Mouse (Mus musculus) hindbrain, embryonic 10.5 days (tissue): ENCODE data around the gene Itga1. TPM values are rescaled to one million over a fixed set of nuclear protein-coding genes. Genes with fewer than 3 reads are reported as not detected.

Experiments used
- DNase-seq: peaks from one replicate; pipeline ENCODE4 v3.0.0-alpha.2; 2017; ENCODE audit warnings: low spot score
- H3K27ac ChIP-seq: fragments of 300-500 bp; sonication (generic); 2 replicates; pipeline ENCODE4 v1.5.1; 2016; ENCODE audit warnings: mild to moderate bottlenecking, moderate library complexity
- H3K27me3 ChIP-seq: fragments of 300-500 bp; sonication (generic); 2 replicates; pipeline ENCODE4 v1.6.1; 2016; ENCODE audit warnings: mild to moderate bottlenecking; ENCODE audit not compliant: poor library complexity, insufficient read depth, severe bottlenecking
- H3K36me3 ChIP-seq: fragments of 300-500 bp; sonication (generic); 2 replicates; pipeline ENCODE4 v1.6.1; 2016; ENCODE audit warnings: mild to moderate bottlenecking, moderate library complexity
- H3K4me1 ChIP-seq: fragments of 300-500 bp; sonication (generic); replicated peaks from 2 replicates; pipeline ENCODE4 v1.6.1; 2016; ENCODE audit warnings: mild to moderate bottlenecking
- H3K4me3 ChIP-seq: fragments of 300-500 bp; sonication (generic); 2 replicates; pipeline ENCODE4 v1.5.1; 2016; ENCODE audit warnings: mild to moderate bottlenecking, moderate library complexity
- H3K9me3 ChIP-seq: fragments of 300-500 bp; sonication (generic); 2 replicates; pipeline ENCODE4 v1.6.1; 2016; ENCODE audit warnings: mild to moderate bottlenecking, moderate library complexity
- WGBS: fragments of 180-500 bp; shearing (Covaris S2); methylation state at CpG from one replicate; pipeline ENCODE4 v1.1.7; 2016; 5-methylcytosine and 5-hydroxymethylcytosine counted together
- polyA plus RNA-seq: library from polyadenylated mRNA; unstranded; fragments of >200 nt; fragmentation: Nextera tagmentation; extraction: Ambion mirVana; gene quantifications from 2 replicates; pipeline ENCODE4 v1.2.1, GENCODE M21; 2016

Itga1 gene
- polyA plus RNA-seq, 1 experiment from 2014 or later: 4.4 TPM

DNA sequence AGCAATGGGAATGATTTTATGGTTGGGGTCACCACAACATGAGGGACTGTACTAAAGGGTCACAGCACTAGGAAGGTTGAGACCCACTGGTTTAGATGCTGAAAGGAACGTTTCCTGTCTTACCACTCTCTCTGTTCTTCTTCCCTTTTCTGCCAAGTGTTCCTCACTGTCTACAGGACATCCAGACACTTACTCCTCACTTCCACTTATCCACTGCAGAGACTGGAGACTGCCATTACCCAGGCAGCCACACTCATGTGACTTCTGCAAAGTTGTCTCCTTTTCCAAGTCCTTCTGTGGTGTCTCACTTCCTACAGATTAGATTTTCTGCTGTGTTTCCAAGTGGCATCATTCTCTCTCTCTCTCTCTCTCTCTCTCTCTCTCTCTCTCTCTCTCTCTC lies 177.0 kb downstream of the Itga1 start:
- Histone ChIP-seq H3K4me3 (no peak overlapping the region), H3K4me1 (peaks cover 23% of the 10 kb centered on the region), H3K27me3 (peaks cover 24% of the 10 kb centered on the region), H3K27ac (peak overlapping the region; percentile 35; the same call in 1 of the 2 replicates), H3K9me3 (0 out of 2 replicates have a peak, but pooled peaks cover 4% of the 10 kb centered on the region), H3K36me3 (no peaks in the 10 kb centered on the region)
- 74% methylated on average over 1 of the region's 1 CpGs for WGBS
- no peak for DNase-seq

DNA sequence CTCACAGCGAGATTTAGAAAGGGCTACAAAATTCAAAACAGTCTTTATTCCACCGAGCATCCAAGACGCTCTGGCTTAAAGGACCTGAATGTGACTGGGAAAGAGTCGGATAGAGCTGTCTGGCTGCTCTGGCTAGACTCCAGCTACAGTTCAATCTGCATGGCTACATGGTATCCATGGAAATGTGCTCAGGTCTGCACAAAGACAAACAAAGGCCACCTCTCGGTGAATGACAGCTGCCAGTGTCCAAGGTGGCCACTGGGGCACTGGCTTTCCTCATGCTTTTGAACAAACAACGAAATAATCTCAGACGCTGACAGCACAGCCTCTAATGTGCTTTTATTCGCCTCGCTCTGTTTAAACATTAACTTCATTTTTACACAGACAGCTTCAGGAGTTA lies 178.4 kb downstream of the Itga1 start:
- H3K4me3 ChIP-seq: peak overlapping the region; percentile 9; the same call in 1 of the 2 replicates
- 26% methylated on average over 9 of the region's 9 CpGs for WGBS
- DNase-seq: peak; percentile 69
- H3K36me3 ChIP-seq: no peaks in the 10 kb centered on the region
- H3K27me3 ChIP-seq: peaks cover 16% of the 10 kb centered on the region
- H3K27ac ChIP-seq: peak overlapping the region; percentile 77
- peaks cover 23% of the 10 kb centered on the region for H3K4me1 ChIP-seq
- H3K9me3 ChIP-seq: 0 out of 2 replicates have a peak, but pooled peaks cover 5% of the 10 kb centered on the region

DNA sequence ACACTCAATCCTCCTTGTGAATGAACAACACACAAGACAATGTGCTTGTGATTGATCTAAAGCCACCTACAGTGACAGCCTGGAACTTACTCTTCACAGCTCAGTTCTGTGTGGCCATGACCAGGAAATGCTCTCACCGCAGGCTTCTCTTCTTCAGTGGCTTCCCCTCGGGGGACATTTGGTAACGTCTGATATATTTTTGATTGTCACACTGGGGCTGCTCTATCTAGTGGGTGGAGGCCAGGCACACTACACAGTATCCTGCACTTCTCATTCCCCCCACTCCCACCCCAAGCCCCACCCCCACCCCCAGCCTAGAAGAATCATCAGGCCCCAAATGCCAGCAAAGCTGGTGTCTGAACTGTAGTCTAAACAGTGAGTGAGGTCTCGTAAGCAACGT lies 186.0 kb downstream of the Itga1 start:
- no peak for DNase-seq
- 72% methylated on average over 5 of the region's 5 CpGs for WGBS
- H3K9me3 ChIP-seq: 0 out of 2 replicates have a peak, but pooled peaks cover 5% of the 10 kb centered on the region
- no peaks in the 10 kb centered on the region for H3K27me3 ChIP-seq
- H3K4me1 ChIP-seq: no peaks in the 10 kb centered on the region
- H3K36me3 ChIP-seq: no peaks in the 10 kb centered on the region
- H3K4me3 ChIP-seq: no peak overlapping the region
- no peak overlapping the region for H3K27ac ChIP-seq

DNA sequence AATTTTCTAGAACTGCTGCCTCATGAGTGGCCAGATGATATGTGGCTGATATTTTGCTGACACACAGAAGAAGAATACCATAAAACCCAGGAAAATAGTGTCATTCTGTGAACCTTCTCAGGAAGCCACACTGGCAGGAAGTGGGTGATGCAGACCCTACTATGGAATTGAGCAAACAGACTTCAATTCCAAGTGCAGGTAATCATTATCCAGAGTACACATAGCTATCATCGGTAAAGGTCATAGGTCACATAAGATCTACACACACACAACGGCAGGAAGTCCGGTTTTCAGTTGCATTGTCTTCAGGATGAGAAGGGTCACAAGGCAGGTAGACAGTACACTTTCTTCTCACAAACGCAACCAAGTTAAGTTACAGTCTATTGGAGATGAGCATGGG lies 186.8 kb downstream of the Itga1 start:
- WGBS: 85% methylated on average over 4 of the region's 4 CpGs

DNA sequence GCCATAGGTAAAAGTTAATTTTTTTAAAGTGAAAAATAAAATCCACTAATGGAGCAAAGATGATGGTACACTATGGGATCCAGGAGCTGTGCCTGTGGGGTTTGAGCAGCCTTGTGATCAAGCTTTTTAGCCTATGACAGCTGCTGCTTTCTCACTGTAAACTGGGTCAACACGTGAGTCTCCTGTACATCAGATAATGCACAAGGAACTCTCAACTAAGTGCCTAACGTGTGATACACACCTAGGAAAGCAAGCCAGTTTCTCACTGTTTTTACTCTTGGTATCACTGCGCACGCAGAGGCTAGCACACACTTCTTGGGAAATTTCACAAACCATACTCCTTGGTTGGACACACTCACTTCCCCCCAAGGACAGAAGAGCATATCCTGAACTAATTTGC lies 187.2 kb downstream of the Itga1 start:
- Histone ChIP-seq H3K27me3 (no peaks in the 10 kb centered on the region), H3K4me3 (no peak overlapping the region), H3K4me1 (peaks cover 4% of the 10 kb centered on the region; the same call in 1 of the 2 replicates), H3K27ac (no peak overlapping the region), H3K36me3 (no peaks in the 10 kb centered on the region), H3K9me3 (no peaks in the 10 kb centered on the region)
- WGBS: 92% methylated on average over 4 of the region's 4 CpGs
- DNase-seq: no peak

More for the DNA sequence above, 186.8 kb downstream of the Itga1 start:
- Histone ChIP-seq H3K4me1 (peaks cover 2% of the 10 kb centered on the region; the same call in 1 of the 2 replicates), H3K36me3 (no peaks in the 10 kb centered on the region), H3K27me3 (no peaks in the 10 kb centered on the region), H3K27ac (no peak overlapping the region), H3K9me3 (0 out of 2 replicates have a peak, but pooled peaks cover 3% of the 10 kb centered on the region), H3K4me3 (no peak overlapping the region)
- no peak for DNase-seq

DNA sequence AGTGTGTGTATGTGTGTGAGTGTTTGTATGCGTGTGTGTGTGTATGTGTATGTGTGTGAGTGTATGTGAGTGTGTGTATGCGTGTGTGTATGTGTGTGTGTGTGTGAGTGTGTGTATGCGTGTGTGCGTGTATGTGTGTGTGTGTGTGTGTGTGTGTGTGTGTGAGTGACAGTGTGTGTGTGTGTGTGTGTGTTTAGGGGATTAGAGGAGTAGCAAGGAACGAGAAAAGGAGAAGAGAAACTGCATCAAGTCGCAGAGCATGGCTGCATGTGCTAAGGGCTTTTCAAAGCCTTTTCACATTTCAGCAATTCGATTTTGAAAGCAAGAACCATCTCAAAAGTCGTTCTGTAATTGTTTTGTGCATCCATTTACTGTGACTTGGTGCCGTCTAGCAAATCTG lies 191.1 kb downstream of the Itga1 start:
- Histone ChIP-seq H3K9me3 (no peaks in the 10 kb centered on the region), H3K4me3 (no peak overlapping the region), H3K27me3 (no peaks in the 10 kb centered on the region), H3K36me3 (no peaks in the 10 kb centered on the region), H3K4me1 (peaks cover 4% of the 10 kb centered on the region; the same call in 1 of the 2 replicates), H3K27ac (no peak overlapping the region)
- 89% methylated on average over 9 of the region's 9 CpGs for WGBS
- DNase-seq: no peak

DNA sequence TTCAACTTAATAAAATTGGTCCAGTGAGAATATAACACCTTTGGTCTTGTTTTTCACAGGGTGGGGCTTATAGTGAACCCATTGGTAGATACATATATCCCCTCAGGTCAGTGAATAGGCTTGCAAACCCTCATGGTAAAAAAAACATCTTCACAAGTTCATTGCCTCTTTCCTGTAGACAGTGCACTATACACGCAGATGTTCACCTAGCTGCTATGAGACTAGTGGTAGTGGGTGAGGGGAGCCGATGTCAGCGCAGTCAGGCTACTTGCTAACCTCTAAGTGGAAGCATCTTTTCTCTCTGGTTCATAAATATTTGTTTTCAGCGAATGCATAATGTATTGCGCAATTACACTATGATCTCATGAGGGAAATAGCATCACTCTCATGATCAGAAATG lies 192.2 kb downstream of the Itga1 start:
- Histone ChIP-seq H3K27ac (no peak overlapping the region), H3K36me3 (no peaks in the 10 kb centered on the region), H3K27me3 (no peaks in the 10 kb centered on the region), H3K4me3 (no peak overlapping the region), H3K4me1 (peaks cover 4% of the 10 kb centered on the region; the same call in 1 of the 2 replicates), H3K9me3 (no peaks in the 10 kb centered on the region)
- DNase-seq: no peak
- 90% methylated on average over 5 of the region's 5 CpGs for WGBS

DNA sequence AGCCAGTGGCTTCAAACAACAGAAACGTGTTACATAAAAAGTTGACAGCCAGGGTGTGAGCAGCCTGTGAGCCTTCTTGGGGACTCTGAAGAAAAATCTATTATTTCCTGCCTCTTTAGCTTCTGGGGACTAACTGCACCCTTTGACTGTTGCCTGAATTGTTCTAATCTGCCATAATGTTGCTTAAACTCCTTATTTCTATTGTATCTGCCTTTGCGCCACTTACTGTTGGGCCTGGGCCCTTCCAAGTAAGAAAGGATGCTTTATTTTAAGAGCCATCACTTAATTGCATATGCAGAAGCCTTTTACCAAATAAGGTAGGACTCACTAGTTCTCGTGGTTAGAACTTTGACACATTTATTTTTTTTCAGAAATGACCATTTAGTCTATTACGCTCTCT lies 193.9 kb downstream of the Itga1 start:
- Histone ChIP-seq H3K4me3 (no peak overlapping the region), H3K36me3 (no peaks in the 10 kb centered on the region), H3K27me3 (no peaks in the 10 kb centered on the region), H3K27ac (no peak overlapping the region), H3K4me1 (peaks cover 4% of the 10 kb centered on the region; the same call in 1 of the 2 replicates), H3K9me3 (no peaks in the 10 kb centered on the region)
- WGBS: 87% methylated on average over 4 of the region's 4 CpGs
- DNase-seq: no peak

Other genes with a start within 250 kb of the Itga1 start
- 0.78 and 1.3 TPM in 2 replicates for gene Itga2, start 169.9 kb downstream of the Itga1 start, polyA plus RNA-seq
- gene Pelo, start 11.8 kb downstream of the Itga1 start, polyA plus RNA-seq: 5.3 and 5.9 TPM in 2 replicates
- 2.1 and 3.4 TPM in 2 replicates for gene Gm49395, start within 50 bp of the Itga1 start, polyA plus RNA-seq